Comparison of ENCODE assay signal across 18 mouse cellular contexts in genomic region chr11:53229011-53229410, GRCm38 (mm10).
DNase-seq lines count a peak whose midpoint lies in the region; ATAC-seq lines count a peak whose summit lies in the region.
"Had no signal": no experiment of that assay in that cellular context is flagged by ENCODE, and none has a peak within 500 bp of the region (broad histone marks: within the 10 kb centered on the region; RNA-seq: fewer than 3 reads in every experiment).

No protein-coding gene starts in this region.

- ATAC-seq in inflammation-experienced regulatory T-cells, adult 6 months: no peak
- ATAC-seq: forebrain, embryonic 13.5 days; midbrain, embryonic 13.5 days had no signal

- peak; percentile 63 for DNase-seq in layer of hippocampus, adult 11-12 months (ENCODE audit: low spot score)
- no peak for DNase-seq in layer of hippocampus, postnatal 10 days (ENCODE audit: low spot score in 2 of 2)
- peak; percentile 74 to 79 for DNase-seq in frontal cortex, adult 2 months (ENCODE audit: extremely low spot score in 1 of 2, low spot score in 1 of 2)
- peak; percentile 40 for DNase-seq in layer of hippocampus, adult 9-10 months (ENCODE audit: low spot score)
- peak; percentile 70 to 83 for DNase-seq in right cerebral cortex, adult 2 months (ENCODE audit: low spot score in 2 of 2)
- no peak for DNase-seq in ovary, adult 18-20 months (ENCODE audit: low spot score)
- DNase-seq in urinary bladder, postnatal 14 days (ENCODE audit: low spot score): no peak
- DNase-seq: adrenal gland, postnatal 36 days; cerebellum, adult 8-10 months; heart, adult 18-20 months; heart, postnatal 36 days; kidney, adult 11 months; lung, adult 18-20 months; lung, postnatal 14 days; thymus, postnatal 25 days had no signal

Comparison
In these comparisons a context has a peak if more than half of its experiments do, and no peak if none do; other contexts are left out.
1. DNase-seq: peak in layer of hippocampus, adult 11-12 months (single experiment), frontal cortex, adult 2 months (2 of 2), layer of hippocampus, adult 9-10 months (single experiment) and right cerebral cortex, adult 2 months (2 of 2); none in layer of hippocampus, postnatal 10 days (0 of 2), ovary, adult 18-20 months (single experiment) and urinary bladder, postnatal 14 days (single experiment).